Mouse (Mus musculus) liver, embryonic 14.5 days (tissue): ENCODE measurements around the gene Dbndd1.

ENCODE experiments used
- CTCF ChIP-seq: IDR thresholded peaks from 2 replicates; pipeline ENCODE4 v1.5.1; 2016; ENCODE audit warnings: antibody characterized with exemption, low read depth, control low read depth
- EP300 ChIP-seq: IDR thresholded peaks from 2 replicates; pipeline ENCODE4 v1.6.1; 2016; ENCODE audit warnings: antibody characterized with exemption, low read depth

GRCm38 (mm10) chr8:123505695-123506094, 9.6 kb downstream of the Dbndd1 start:
- no peak for TF ChIP-seq CTCF
- TF ChIP-seq EP300: no peak
